In the genomic region with DNA sequence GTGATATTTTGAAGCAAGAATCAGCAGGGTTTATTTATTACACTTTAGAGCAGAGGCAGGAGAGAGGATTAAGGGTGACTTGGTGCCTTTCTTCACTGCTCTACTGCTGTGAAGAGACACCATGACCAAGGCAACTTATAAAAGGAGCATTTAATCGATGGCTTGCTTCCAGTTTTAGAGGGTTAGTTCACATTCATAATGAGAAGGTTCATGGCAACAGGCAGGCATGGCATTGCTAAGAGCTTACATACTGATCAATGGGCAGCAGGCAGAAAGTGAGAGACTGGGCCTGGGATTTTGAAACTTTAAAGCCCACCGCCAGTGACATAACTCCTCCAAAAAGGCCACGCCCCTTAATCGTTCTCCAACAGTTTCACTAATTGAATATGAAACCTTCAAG, we compare ENCODE assay signal across 26 mouse cellular contexts.
DNase-seq lines count a peak whose midpoint lies in the region; ATAC-seq lines count a peak whose summit lies in the region.
"Had no signal": no experiment of that assay in that cellular context is flagged by ENCODE, and none has a peak within 500 bp of the region (broad histone marks: within the 10 kb centered on the region; RNA-seq: fewer than 3 reads in every experiment).

No protein-coding gene starts in this region.

- ATAC-seq in forebrain, embryonic 14.5 days = no peak
- no peak for ATAC-seq in forebrain, embryonic 11.5 days (replicated peaks; ENCODE audit: low FRiP score)
- ATAC-seq in hindbrain, embryonic 16.5 days = 0 out of 2 replicates have a peak, but pooled peaks have one; percentile 18
- ATAC-seq: Patski had no signal

- no peak overlapping the region for H3K4me3 ChIP-seq in forebrain, embryonic 14.5 days (ENCODE audit: low read depth, low read length)
- H3K4me3 ChIP-seq in forebrain, embryonic 11.5 days (ENCODE audit: low read depth, low read length) = no peak overlapping the region
- no peak overlapping the region for H3K4me3 ChIP-seq in hindbrain, embryonic 16.5 days (ENCODE audit: low read length)
- no peak overlapping the region for H3K4me3 ChIP-seq in hindbrain, embryonic 10.5 days
- H3K4me3 ChIP-seq: embryonic facial prominence, embryonic 12.5 days; heart, embryonic 13.5 days; kidney, embryonic 15.5 days; limb, embryonic 13.5 days; neural tube, embryonic 13.5 days had no signal

- peak; percentile 34 for DNase-seq in forebrain, embryonic 14.5 days (ENCODE audit: low spot score)
- no peak for DNase-seq in forebrain, embryonic 11.5 days (ENCODE audit: low spot score)
- DNase-seq in hindbrain, embryonic 10.5 days (ENCODE audit: low spot score) = no peak
- DNase-seq in thymus, postnatal 14 days = peak; percentile 21
- no peak for DNase-seq in thymus, postnatal 10 days (ENCODE audit: low spot score in 2 of 2)
- DNase-seq in retina, postnatal 1 day = peak; percentile 25
- DNase-seq in frontal cortex, postnatal 10 days (ENCODE audit: low spot score in 2 of 2) = no peak
- DNase-seq: adrenal gland, postnatal 10 days; cerebellum, adult 11 months; cerebellum, adult 9-10 months; cerebellum, postnatal 36 days; gastrocnemius, postnatal 10 days; heart, postnatal 10 days; kidney, adult 18-20 months; kidney, postnatal 25 days; lung, postnatal 36 days; right cerebral cortex, postnatal 14 days had no signal

- no peaks in the 10 kb centered on the region for H3K9me3 ChIP-seq in forebrain, embryonic 14.5 days (replicated peaks; ENCODE audit: control insufficient read depth, low read length)
- H3K9me3 ChIP-seq in forebrain, embryonic 11.5 days (ENCODE audit: control insufficient read depth, low read length) = no peaks in the 10 kb centered on the region
- H3K9me3 ChIP-seq in hindbrain, embryonic 16.5 days (ENCODE audit: control insufficient read depth, low read length) = no peaks in the 10 kb centered on the region
- no peaks in the 10 kb centered on the region for H3K9me3 ChIP-seq in hindbrain, embryonic 10.5 days
- H3K9me3 ChIP-seq: embryonic facial prominence, embryonic 12.5 days; G1E; heart, embryonic 13.5 days; kidney, embryonic 15.5 days; limb, embryonic 13.5 days; neural tube, embryonic 13.5 days had no signal

- no peak overlapping the region for H3K4me2 ChIP-seq in forebrain, embryonic 14.5 days (ENCODE audit: low read length)
- no peak overlapping the region for H3K4me2 ChIP-seq in forebrain, embryonic 11.5 days (ENCODE audit: low read depth, low read length, severe bottlenecking)
- no peak overlapping the region for H3K4me2 ChIP-seq in hindbrain, embryonic 16.5 days (ENCODE audit: low read length)
- H3K4me2 ChIP-seq: embryonic facial prominence, embryonic 12.5 days; heart, embryonic 13.5 days; kidney, embryonic 15.5 days; limb, embryonic 13.5 days; liver, embryonic 11.5 days; neural tube, embryonic 13.5 days had no signal

- H3K27ac ChIP-seq in forebrain, embryonic 14.5 days (ENCODE audit: low read depth, low read length) = no peak overlapping the region
- H3K27ac ChIP-seq in forebrain, embryonic 11.5 days (ENCODE audit: low read depth, low read length) = no peak overlapping the region
- H3K27ac ChIP-seq in hindbrain, embryonic 16.5 days (ENCODE audit: low read depth, low read length) = no peak overlapping the region
- no peak overlapping the region for H3K27ac ChIP-seq in hindbrain, embryonic 10.5 days
- H3K27ac ChIP-seq: embryonic facial prominence, embryonic 12.5 days; heart, embryonic 13.5 days; kidney, embryonic 15.5 days; limb, embryonic 13.5 days; neural tube, embryonic 13.5 days had no signal

- no peaks in the 10 kb centered on the region for H3K36me3 ChIP-seq in forebrain, embryonic 14.5 days (ENCODE audit: control insufficient read depth, insufficient read depth, low read length)
- no peaks in the 10 kb centered on the region for H3K36me3 ChIP-seq in forebrain, embryonic 11.5 days (ENCODE audit: control insufficient read depth, insufficient read depth, low read length)
- no peaks in the 10 kb centered on the region for H3K36me3 ChIP-seq in hindbrain, embryonic 16.5 days (ENCODE audit: control insufficient read depth, insufficient read depth, low read length)
- no peaks in the 10 kb centered on the region for H3K36me3 ChIP-seq in hindbrain, embryonic 10.5 days
- H3K36me3 ChIP-seq: embryonic facial prominence, embryonic 12.5 days; G1E; heart, embryonic 13.5 days; kidney, embryonic 15.5 days; limb, embryonic 13.5 days; neural tube, embryonic 13.5 days had no signal

- WGBS in forebrain, embryonic 14.5 days = 65% methylated on average over 4 of the region's 4 CpGs
- WGBS in forebrain, embryonic 11.5 days = 77% methylated on average over 4 of the region's 4 CpGs
- WGBS in hindbrain, embryonic 16.5 days = 64% methylated on average over 4 of the region's 4 CpGs
- 89% methylated on average over 4 of the region's 4 CpGs for WGBS in hindbrain, embryonic 10.5 days

- no peak overlapping the region for H3K9ac ChIP-seq in forebrain, embryonic 14.5 days (ENCODE audit: low read length)
- no peak overlapping the region for H3K9ac ChIP-seq in forebrain, embryonic 11.5 days (ENCODE audit: low read length)
- H3K9ac ChIP-seq in hindbrain, embryonic 16.5 days (ENCODE audit: low read depth, low read length) = no peak overlapping the region
- H3K9ac ChIP-seq: embryonic facial prominence, embryonic 12.5 days; heart, embryonic 13.5 days; kidney, embryonic 15.5 days; limb, embryonic 13.5 days; neural tube, embryonic 13.5 days had no signal

- no peaks in the 10 kb centered on the region for H3K4me1 ChIP-seq in forebrain, embryonic 14.5 days (ENCODE audit: control insufficient read depth, insufficient read depth, low read length)
- no peaks in the 10 kb centered on the region for H3K4me1 ChIP-seq in forebrain, embryonic 11.5 days (replicated peaks; ENCODE audit: control insufficient read depth, insufficient read depth, low read length)
- no peaks in the 10 kb centered on the region; the same call in 1 of the 2 replicates for H3K4me1 ChIP-seq in hindbrain, embryonic 16.5 days (ENCODE audit: control insufficient read depth, insufficient read depth, low read depth, low read length)
- peaks cover 25% of the 10 kb centered on the region for H3K4me1 ChIP-seq in hindbrain, embryonic 10.5 days (replicated peaks)
- H3K4me1 ChIP-seq: embryonic facial prominence, embryonic 12.5 days; heart, embryonic 13.5 days; kidney, embryonic 15.5 days; limb, embryonic 13.5 days had no signal

- no peaks in the 10 kb centered on the region for H3K27me3 ChIP-seq in forebrain, embryonic 14.5 days (replicated peaks; ENCODE audit: control insufficient read depth, insufficient read depth, low read length)
- no peaks in the 10 kb centered on the region for H3K27me3 ChIP-seq in forebrain, embryonic 11.5 days (ENCODE audit: control insufficient read depth, insufficient read depth, low read length)
- no peaks in the 10 kb centered on the region for H3K27me3 ChIP-seq in hindbrain, embryonic 16.5 days (replicated peaks; ENCODE audit: control insufficient read depth, insufficient read depth, low read length)
- no peaks in the 10 kb centered on the region for H3K27me3 ChIP-seq in hindbrain, embryonic 10.5 days (ENCODE audit: insufficient read depth, poor library complexity, severe bottlenecking)
- H3K27me3 ChIP-seq: embryonic facial prominence, embryonic 12.5 days; heart, embryonic 13.5 days; kidney, embryonic 15.5 days; limb, embryonic 13.5 days; neural tube, embryonic 13.5 days had no signal

Comparison
In these comparisons a context has a peak if more than half of its experiments do, and no peak if none do; other contexts are left out.
1. DNase-seq: peak in forebrain, embryonic 14.5 days (single experiment), thymus, postnatal 14 days (single experiment) and retina, postnatal 1 day (single experiment); none in forebrain, embryonic 11.5 days (single experiment), hindbrain, embryonic 10.5 days (single experiment), thymus, postnatal 10 days (0 of 2) and frontal cortex, postnatal 10 days (0 of 2).